In the genomic region with DNA sequence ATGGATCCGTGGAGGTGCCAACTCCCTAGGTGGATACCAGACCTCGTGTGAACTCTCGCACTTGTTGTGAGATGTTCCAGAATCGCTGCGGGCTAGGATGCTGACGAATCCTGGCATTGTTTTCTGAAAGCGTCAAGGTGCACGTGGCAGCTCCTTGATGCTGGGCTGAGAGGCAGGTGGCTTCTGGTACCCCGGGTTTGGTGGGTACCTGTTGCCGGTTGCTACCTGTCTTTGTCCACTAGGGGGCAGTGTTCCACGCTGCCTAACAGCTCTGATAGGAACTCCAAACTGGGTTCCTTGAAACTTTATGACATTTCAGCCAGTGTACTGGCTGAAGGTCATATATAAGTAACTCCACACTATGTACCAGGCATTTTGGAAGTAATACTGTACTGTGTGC, we compare ENCODE assay signal across 9 mouse cellular contexts. TPM values are rescaled to one million over a fixed set of nuclear protein-coding genes. Genes with fewer than 3 reads are reported as not detected.
A peak's percentile ranks its signal among the peaks of the same experiment; 100 is the strongest.
DNase-seq lines count a peak whose midpoint lies in the region; ATAC-seq and TF ChIP-seq lines count a peak whose summit lies in the region.
"Had no signal": no experiment of that assay in that cellular context is flagged by ENCODE, and none has a peak within 500 bp of the region (broad histone marks: within the 10 kb centered on the region; RNA-seq: fewer than 3 reads in every experiment).

No protein-coding gene starts in this region.

- WGBS in heart, embryonic 11.5 days (ENCODE audit: insufficient replicate concordance) = 18% methylated on average over 11 of the region's 11 CpGs
- WGBS in forebrain, postnatal 0 days = 27% methylated on average over 11 of the region's 11 CpGs

- no peak overlapping the region for H3K4me2 ChIP-seq in heart, embryonic 11.5 days
- H3K4me2 ChIP-seq in forebrain, postnatal 0 days (ENCODE audit: low read depth) = no peak overlapping the region
- H3K4me2 ChIP-seq: midbrain, embryonic 12.5 days had no signal

- no peaks in the 10 kb centered on the region for H3K9me3 ChIP-seq in heart, embryonic 11.5 days (replicated peaks; ENCODE audit: control insufficient read depth, low read length)
- H3K9me3 ChIP-seq in forebrain, postnatal 0 days (ENCODE audit: low read length) = no peaks in the 10 kb centered on the region
- H3K9me3 ChIP-seq: midbrain, embryonic 12.5 days had no signal

- no peak overlapping the region for H3K4me3 ChIP-seq in heart, embryonic 11.5 days (ENCODE audit: low read depth, low read length)
- no peak overlapping the region for H3K4me3 ChIP-seq in forebrain, postnatal 0 days (ENCODE audit: low read depth, low read length)
- H3K4me3 ChIP-seq in left cerebral cortex, adult 2 months = no peak overlapping the region
- H3K4me3 ChIP-seq: midbrain, embryonic 12.5 days had no signal

- H3K27ac ChIP-seq in heart, embryonic 11.5 days (ENCODE audit: low read depth, low read length) = no peak overlapping the region
- H3K27ac ChIP-seq in forebrain, postnatal 0 days (ENCODE audit: low read depth, low read length) = no peak overlapping the region
- H3K27ac ChIP-seq in left cerebral cortex, adult 2 months = no peak overlapping the region
- H3K27ac ChIP-seq: midbrain, embryonic 12.5 days had no signal

- H3K9ac ChIP-seq in heart, embryonic 11.5 days (ENCODE audit: low read depth, low read length) = no peak overlapping the region
- H3K9ac ChIP-seq in forebrain, postnatal 0 days = no peak overlapping the region
- H3K9ac ChIP-seq: midbrain, embryonic 12.5 days had no signal

- H3K27me3 ChIP-seq in heart, embryonic 11.5 days (ENCODE audit: control insufficient read depth, insufficient read depth, low read length) = no peaks in the 10 kb centered on the region
- no peaks in the 10 kb centered on the region for H3K27me3 ChIP-seq in forebrain, postnatal 0 days (ENCODE audit: insufficient read depth, low read length)
- H3K27me3 ChIP-seq: midbrain, embryonic 12.5 days had no signal

- TF ChIP-seq CTCF in forebrain, postnatal 0 days (IDR thresholded peaks at IDR 0.05; ENCODE audit: low read depth) = peak; percentile 90
- TF ChIP-seq CTCF in left cerebral cortex, adult 2 months (IDR thresholded peaks at IDR 0.05) = peak; percentile 100

- no peaks in the 10 kb centered on the region; the same call in 1 of the 2 replicates for H3K36me3 ChIP-seq in heart, embryonic 11.5 days (ENCODE audit: control insufficient read depth, insufficient read depth, low read length)
- H3K36me3 ChIP-seq in forebrain, postnatal 0 days (ENCODE audit: insufficient read depth) = no peaks in the 10 kb centered on the region

- no peak for ATAC-seq in heart, embryonic 11.5 days (replicated peaks; ENCODE audit: insufficient number of reproducible peaks, low FRiP score, low TSS enrichment)
- ATAC-seq in forebrain, postnatal 0 days = no peak

- intact Hi-C loops in left cerebral cortex, adult 2 months (cut with DNase I) = loop anchor here (1.0 to 5.0 kb wide), 2 partner anchors 83 to 167 kb away; no protein-coding TSS in a partner anchor

- DNase-seq in heart, adult 8-10 months (ENCODE audit: low spot score) = peak; percentile 17
- peak; percentile 86 for DNase-seq in CD4-positive, CD25-positive, alpha-beta regulatory T cell, adult 2 months (ENCODE audit: low read depth, low spot score)
- peak; percentile 55 for DNase-seq in brain, adult 2 months (ENCODE audit: low read depth, low spot score)
- peak; percentile 76 for DNase-seq in forebrain, postnatal 0 days
- DNase-seq in left cerebral cortex, adult 2 months (ENCODE audit: extremely low spot score in 1 of 2, low spot score in 2 of 2) = peak; percentile 31 to 32
- peak; percentile 74 for DNase-seq in mesoderm, embryonic 11.5 days (ENCODE audit: low read depth, low spot score)
- peak; percentile 27 for DNase-seq in testis, postnatal 14 days (ENCODE audit: low spot score)

- no peaks in the 10 kb centered on the region; the same call in 1 of the 2 replicates for H3K4me1 ChIP-seq in heart, embryonic 11.5 days (ENCODE audit: control insufficient read depth, insufficient read depth, low read length)
- no peaks in the 10 kb centered on the region for H3K4me1 ChIP-seq in forebrain, postnatal 0 days (ENCODE audit: insufficient read depth)
- H3K4me1 ChIP-seq: midbrain, embryonic 12.5 days had no signal

RNA-seq across cellular contexts. Expression of a gene that starts 14.8 kb away (rescaled TPM):
- total RNA-seq in heart, adult 8-10 months (2022) = 1 to 10 TPM; 3.1 to 4.7 (median 4.1) TPM
- 4.3 and 6.3 TPM in 2 replicates for polyA plus RNA-seq in heart, embryonic 11.5 days (2014; fragmentation: Nextera tagmentation; extraction: Ambion mirVana)
- total RNA-seq in forebrain, postnatal 0 days (2014; rRNA removed) = 4.5 and 5.5 TPM in 2 replicates
- 4.6 and 6.8 TPM in 2 replicates for polyA plus RNA-seq in forebrain, postnatal 0 days (2015; fragmentation: Nextera tagmentation; extraction: Ambion mirVana)
- 10 to 100 TPM; 12.0 to 13.2 TPM for total RNA-seq in left cerebral cortex, adult 2 months (2021)

RNA-seq across cellular contexts. Expression of a gene that starts 14.8 kb away (rescaled TPM):
- 10 to 100 TPM; 13.4 to 15.8 (median 14.8) TPM for total RNA-seq in heart, adult 8-10 months (2022)
- polyA plus RNA-seq in heart, embryonic 11.5 days (2014; fragmentation: Nextera tagmentation; extraction: Ambion mirVana) = 39.6 and 46.2 TPM in 2 replicates
- 21.8 and 26.1 TPM in 2 replicates for total RNA-seq in forebrain, postnatal 0 days (2014; rRNA removed)
- polyA plus RNA-seq in forebrain, postnatal 0 days (2015; fragmentation: Nextera tagmentation; extraction: Ambion mirVana) = 27.5 and 32.3 TPM in 2 replicates
- total RNA-seq in left cerebral cortex, adult 2 months (2021) = 10 to 100 TPM; 24.5 to 24.7 TPM

RNA-seq across cellular contexts. Expression of a gene that starts 25.2 kb away (rescaled TPM):
- total RNA-seq in heart, adult 8-10 months (2022) = 10 to 100 TPM; 30.3 to 34.3 (median 32.9) TPM
- polyA plus RNA-seq in heart, embryonic 11.5 days (2014; fragmentation: Nextera tagmentation; extraction: Ambion mirVana) = 129 and 138 TPM in 2 replicates
- 7.0 and 14.2 TPM in 2 replicates for total RNA-seq in forebrain, postnatal 0 days (2014; rRNA removed)
- 23.8 and 25.5 TPM in 2 replicates for polyA plus RNA-seq in forebrain, postnatal 0 days (2015; fragmentation: Nextera tagmentation; extraction: Ambion mirVana)
- total RNA-seq in left cerebral cortex, adult 2 months (2021) = 1 to 10 TPM; 5.3 to 7.5 TPM

Comparison
In these comparisons a context has a peak if more than half of its experiments do, and no peak if none do; other contexts are left out.
1. DNase-seq: peak in every context shown above with its lines; median percentile 86 in CD4-positive, CD25-positive, alpha-beta regulatory T cell, adult 2 months; 76 in forebrain, postnatal 0 days; 74 in mesoderm, embryonic 11.5 days; 55 in brain, adult 2 months; 32 in left cerebral cortex, adult 2 months; 27 in testis, postnatal 14 days; 17 in heart, adult 8-10 months.